Mouse (Mus musculus) erythroblast, embryonic 14.5 days (primary cell): Measurements from ENCODE around the gene Brca1.

Source experiments
- GATA1 ChIP-seq: IDR thresholded peaks from 2 replicates; pipeline ENCODE4 v1.6.1; 2012; ENCODE audit warnings: low read length, inconsistent platforms, mixed read lengths
- TAL1 ChIP-seq: IDR thresholded peaks from 3 replicates; pipeline ENCODE4 v1.6.1; 2012; ENCODE audit warnings: low read length, inconsistent platforms, mixed read lengths

- no peak for TF ChIP-seq GATA1
- no peak for TF ChIP-seq TAL1
Measured at GRCm38 (mm10) chr11:101568421-101568820, 16.7 kb upstream of the Brca1 start.
